Mouse (Mus musculus) kidney, embryonic 15.5 days (tissue): ENCODE measurements at regions not wholly inside any gene's neighbourhood (a gene's known extent, or its start where the extent isn't known, plus 50 kb on each side); places are given as distances from the start of the nearest gene placed in this dataset.
"Not testable (repeated sequence)": the region's sequence is repeated elsewhere in the genome, so short reads cannot be mapped to it uniquely, and the experiment has no call there.

Experiments used
- ATAC-seq: fragments of 200-750 bp; cut with Nextera tagmentation; replicated peaks from 2 replicates; pipeline ENCODE4 v1.8.0; 2017; ENCODE audit warnings: moderate TSS enrichment; ENCODE audit not compliant: low FRiP score
- H3K27ac ChIP-seq: fragments of 300-500 bp; sonication (generic); 2 replicates; pipeline ENCODE4 v1.5.1; 2015; ENCODE audit warnings: mild to moderate bottlenecking, inconsistent platforms
- H3K27me3 ChIP-seq: fragments of 300-500 bp; sonication (generic); 2 replicates; pipeline ENCODE4 v1.6.1; 2015; ENCODE audit warnings: inconsistent platforms
- H3K36me3 ChIP-seq: fragments of 300-500 bp; sonication (generic); 2 replicates; pipeline ENCODE4 v1.6.1; 2015; ENCODE audit warnings: inconsistent platforms
- H3K4me1 ChIP-seq: fragments of 300-500 bp; sonication (generic); 2 replicates; pipeline ENCODE4 v1.6.1; 2015; ENCODE audit warnings: inconsistent platforms
- H3K4me2 ChIP-seq: fragments of 300-500 bp; sonication (generic); 2 replicates; pipeline ENCODE4 v1.6.1; 2015; ENCODE audit warnings: moderate library complexity, mild to moderate bottlenecking, inconsistent platforms
- H3K4me3 ChIP-seq: fragments of 300-500 bp; sonication (generic); replicated peaks from 2 replicates; pipeline ENCODE4 v1.5.1; 2015; ENCODE audit warnings: mild to moderate bottlenecking, inconsistent platforms
- H3K9ac ChIP-seq: fragments of 300-500 bp; sonication (generic); 2 replicates; pipeline ENCODE4 v1.6.1; 2015; ENCODE audit warnings: mild to moderate bottlenecking, inconsistent platforms
- H3K9me3 ChIP-seq: fragments of 300-500 bp; sonication (generic); replicated peaks from 2 replicates; pipeline ENCODE4 v1.6.1; 2016; ENCODE audit warnings: inconsistent platforms
- WGBS: fragments of 180-500 bp; shearing (Covaris S2); methylation state at CpG from one replicate; pipeline ENCODE4 v1.1.7; 2015; ENCODE audit warnings: mixed read lengths; 5-methylcytosine and 5-hydroxymethylcytosine counted together

GRCm38 (mm10) chr6:37618990-37619389, 89.0 kb downstream of the Akr1d1 start:
- no peaks in the 10 kb centered on the region for H3K27me3 ChIP-seq
- WGBS: 70% methylated on average over 9 of the region's 9 CpGs
- H3K9ac ChIP-seq: no peak overlapping the region
- H3K4me1 ChIP-seq: peaks cover 16% of the 10 kb centered on the region
- no peak overlapping the region for H3K4me2 ChIP-seq
- H3K36me3 ChIP-seq: no peaks in the 10 kb centered on the region
- ATAC-seq: no peak
- H3K4me3 ChIP-seq: no peak overlapping the region
- no peaks in the 10 kb centered on the region for H3K9me3 ChIP-seq
- H3K27ac ChIP-seq: no peak overlapping the region

- no peak overlapping the region for H3K4me3 ChIP-seq
- no peak overlapping the region for H3K27ac ChIP-seq
- no peaks in the 10 kb centered on the region for H3K36me3 ChIP-seq
- ATAC-seq: no peak
- peaks cover 16% of the 10 kb centered on the region for H3K4me1 ChIP-seq
- no peaks in the 10 kb centered on the region for H3K9me3 ChIP-seq
- H3K9ac ChIP-seq: no peak overlapping the region
- no peak overlapping the region for H3K4me2 ChIP-seq
- 52% methylated on average over 7 of the region's 7 CpGs for WGBS
- H3K27me3 ChIP-seq: no peaks in the 10 kb centered on the region
Measured at GRCm38 (mm10) chr6:37621364-37622029, 91.5 kb downstream of the Akr1d1 start.

GRCm38 (mm10) chr6:37622273-37622672, 92.3 kb downstream of the Akr1d1 start:
- Histone ChIP-seq H3K27ac (no peak overlapping the region), H3K4me3 (no peak overlapping the region), H3K9me3 (no peaks in the 10 kb centered on the region), H3K9ac (no peak overlapping the region), H3K27me3 (no peaks in the 10 kb centered on the region), H3K4me2 (no peak overlapping the region), H3K36me3 (no peaks in the 10 kb centered on the region), H3K4me1 (peaks cover 16% of the 10 kb centered on the region)
- 86% methylated on average over 2 of the region's 2 CpGs for WGBS
- no peak for ATAC-seq

GRCm38 (mm10) chr6:37627206-37627605, 97.2 kb downstream of the Akr1d1 start:
- H3K9me3 ChIP-seq: no peaks in the 10 kb centered on the region
- H3K27me3 ChIP-seq: no peaks in the 10 kb centered on the region
- H3K4me1 ChIP-seq: no peaks in the 10 kb centered on the region
- no peaks in the 10 kb centered on the region for H3K36me3 ChIP-seq
- WGBS: 80% methylated on average over 5 of the region's 5 CpGs
- no peak overlapping the region for H3K27ac ChIP-seq
- ATAC-seq: no peak
- no peak overlapping the region for H3K4me3 ChIP-seq
- H3K9ac ChIP-seq: no peak overlapping the region
- H3K4me2 ChIP-seq: no peak overlapping the region

GRCm38 (mm10) chr6:37633948-37634347, 104.0 kb downstream of the Akr1d1 start:
- H3K4me3 ChIP-seq: no peak overlapping the region
- 87% methylated on average over 1 of the region's 1 CpGs for WGBS
- H3K9me3 ChIP-seq: no peaks in the 10 kb centered on the region
- ATAC-seq: no peak
- no peaks in the 10 kb centered on the region for H3K4me1 ChIP-seq
- H3K4me2 ChIP-seq: no peak overlapping the region
- no peaks in the 10 kb centered on the region for H3K36me3 ChIP-seq
- no peak overlapping the region for H3K9ac ChIP-seq
- H3K27me3 ChIP-seq: no peaks in the 10 kb centered on the region
- no peak overlapping the region for H3K27ac ChIP-seq

- WGBS: 46% methylated on average over 4 of the region's 4 CpGs
- no peak overlapping the region for H3K4me3 ChIP-seq
- no peaks in the 10 kb centered on the region for H3K36me3 ChIP-seq
- no peak overlapping the region for H3K4me2 ChIP-seq
- no peak overlapping the region for H3K9ac ChIP-seq
- no peak overlapping the region for H3K27ac ChIP-seq
- H3K4me1 ChIP-seq: peaks cover 10% of the 10 kb centered on the region
- H3K27me3 ChIP-seq: no peaks in the 10 kb centered on the region
- no peaks in the 10 kb centered on the region for H3K9me3 ChIP-seq
- ATAC-seq: no peak
Measured at GRCm38 (mm10) chr6:37642066-37642465, 112.1 kb downstream of the Akr1d1 start.

- Histone ChIP-seq H3K4me3 (no peak overlapping the region), H3K4me1 (peaks cover 10% of the 10 kb centered on the region), H3K4me2 (peak overlapping the region; percentile 30; the same call in 1 of the 2 replicates), H3K27ac (no peak overlapping the region), H3K9ac (no peak overlapping the region), H3K27me3 (no peaks in the 10 kb centered on the region), H3K9me3 (no peaks in the 10 kb centered on the region), H3K36me3 (no peaks in the 10 kb centered on the region)
- 57% methylated on average over 8 of the region's 8 CpGs for whole genome bisulfite sequencing
- 0 out of 2 replicates have a peak, but pooled peaks have one; percentile 25 for ATAC-seq
Measured at GRCm38 (mm10) chr6:37642701-37643121, 112.7 kb downstream of the Akr1d1 start.

GRCm38 (mm10) chr6:37643176-37643575, 113.2 kb downstream of the Akr1d1 start:
- 52% methylated on average over 4 of the region's 4 CpGs for WGBS
- Histone ChIP-seq H3K27me3 (no peaks in the 10 kb centered on the region), H3K9ac (no peak overlapping the region)

GRCm38 (mm10) chr6:37643718-37644117, 113.7 kb downstream of the Akr1d1 start:
- Histone ChIP-seq H3K4me3 (no peak overlapping the region), H3K27me3 (no peaks in the 10 kb centered on the region), H3K36me3 (no peaks in the 10 kb centered on the region), H3K9me3 (no peaks in the 10 kb centered on the region), H3K27ac (no peak overlapping the region), H3K4me2 (no peak overlapping the region), H3K9ac (no peak overlapping the region), H3K4me1 (peaks cover 10% of the 10 kb centered on the region)
- no peak for ATAC-seq
- 45% methylated on average over 2 of the region's 2 CpGs for WGBS

More at GRCm38 (mm10) chr6:37643176-37643575, 113.2 kb downstream of the Akr1d1 start:
- Histone ChIP-seq H3K9me3 (no peaks in the 10 kb centered on the region), H3K4me3 (no peak overlapping the region), H3K4me1 (peaks cover 10% of the 10 kb centered on the region), H3K36me3 (no peaks in the 10 kb centered on the region), H3K4me2 (no peak overlapping the region), H3K27ac (no peak overlapping the region)
- no peak for ATAC-seq

GRCm38 (mm10) chr6:37645551-37645950, 115.6 kb downstream of the Akr1d1 start:
- ATAC-seq: peak; percentile 82
- WGBS: 13% methylated on average over 14 of the region's 14 CpGs
- no peaks in the 10 kb centered on the region for H3K9me3 ChIP-seq
- H3K27me3 ChIP-seq: no peaks in the 10 kb centered on the region
- H3K4me2 ChIP-seq: peak overlapping the region; percentile 46
- H3K4me3 ChIP-seq: 0 out of 2 replicates have a peak overlapping the region, but pooled peaks have one; percentile 11
- no peaks in the 10 kb centered on the region for H3K36me3 ChIP-seq
- H3K4me1 ChIP-seq: peaks cover 10% of the 10 kb centered on the region
- peak overlapping the region; percentile 66 for H3K27ac ChIP-seq
- no peak overlapping the region for H3K9ac ChIP-seq

- ATAC-seq, H3K4me1 ChIP-seq, H3K27ac ChIP-seq, H3K4me2 ChIP-seq, H3K4me3 ChIP-seq, H3K36me3 ChIP-seq, H3K27me3 ChIP-seq, H3K9ac ChIP-seq, H3K9me3 ChIP-seq: not testable (repeated sequence)
- 96% methylated on average over 3 of the region's 3 CpGs for WGBS
Measured at GRCm38 (mm10) chr6:37657300-37657699, 127.3 kb downstream of the Akr1d1 start.

GRCm38 (mm10) chr6:37658021-37658650, 128.2 kb downstream of the Akr1d1 start:
- no peak overlapping the region for H3K4me2 ChIP-seq
- WGBS: 33% methylated on average over 6 of the region's 6 CpGs
- H3K27ac ChIP-seq: no peak overlapping the region
- H3K9me3 ChIP-seq: no peaks in the 10 kb centered on the region
- H3K4me3 ChIP-seq: no peak overlapping the region
- no peaks in the 10 kb centered on the region for H3K27me3 ChIP-seq
- no peak overlapping the region for H3K9ac ChIP-seq
- no peak for ATAC-seq
- H3K36me3 ChIP-seq: no peaks in the 10 kb centered on the region
- peaks cover 6% of the 10 kb centered on the region; the same call in 1 of the 2 replicates for H3K4me1 ChIP-seq
